Mouse (Mus musculus): Measurements from ENCODE around the gene Nup54.

Gene Nup54

GRCm38 (mm10) chr5:92435025-92435584 lies at the start of gene Nup54:
Gene Nup54, minus strand, starts transcription at chr5:92435219.
- Histone ChIP-seq H3K27me3 (ENCODE audit: control insufficient read depth, insufficient read depth, low read length, poor library complexity, severe bottlenecking) (no peaks in the 10 kb centered on the region), H3K36me3 (ENCODE audit: control insufficient read depth, insufficient read depth, low read length, poor library complexity, severe bottlenecking) (no peaks in the 10 kb centered on the region)
- peak; percentile 99 for DNase-seq (ENCODE audit: low read depth, low spot score)

- DNase-seq (ENCODE audit: low read depth, low spot score) = no peak
Measured at GRCm38 (mm10) chr5:92472863-92473262, 37.8 kb upstream of the Nup54 start.

GRCm38 (mm10) chr5:92471531-92471930 lies 36.5 kb upstream of the Nup54 start:
- Histone ChIP-seq H3K36me3 (ENCODE audit: control insufficient read depth, insufficient read depth, low read length, poor library complexity, severe bottlenecking) (no peaks in the 10 kb centered on the region), H3K27me3 (ENCODE audit: control insufficient read depth, insufficient read depth, low read length, poor library complexity, severe bottlenecking) (no peaks in the 10 kb centered on the region)
- no peak for DNase-seq (ENCODE audit: low read depth, low spot score)

More at GRCm38 (mm10) chr5:92472863-92473262, 37.8 kb upstream of the Nup54 start:
- Histone ChIP-seq H3K36me3 (ENCODE audit: control insufficient read depth, insufficient read depth, low read length, poor library complexity, severe bottlenecking) (no peaks in the 10 kb centered on the region), H3K27me3 (ENCODE audit: control insufficient read depth, insufficient read depth, low read length, poor library complexity, severe bottlenecking) (no peaks in the 10 kb centered on the region)

GRCm38 (mm10) chr5:92469201-92470130 lies 34.4 kb upstream of the Nup54 start:
- Histone ChIP-seq H3K27me3 (ENCODE audit: control insufficient read depth, insufficient read depth, low read length, poor library complexity, severe bottlenecking) (no peaks in the 10 kb centered on the region), H3K36me3 (ENCODE audit: control insufficient read depth, insufficient read depth, low read length, poor library complexity, severe bottlenecking) (no peaks in the 10 kb centered on the region; the same call in 1 of the 2 replicates)
- DNase-seq (ENCODE audit: low read depth, low spot score) = no peak

DNA sequence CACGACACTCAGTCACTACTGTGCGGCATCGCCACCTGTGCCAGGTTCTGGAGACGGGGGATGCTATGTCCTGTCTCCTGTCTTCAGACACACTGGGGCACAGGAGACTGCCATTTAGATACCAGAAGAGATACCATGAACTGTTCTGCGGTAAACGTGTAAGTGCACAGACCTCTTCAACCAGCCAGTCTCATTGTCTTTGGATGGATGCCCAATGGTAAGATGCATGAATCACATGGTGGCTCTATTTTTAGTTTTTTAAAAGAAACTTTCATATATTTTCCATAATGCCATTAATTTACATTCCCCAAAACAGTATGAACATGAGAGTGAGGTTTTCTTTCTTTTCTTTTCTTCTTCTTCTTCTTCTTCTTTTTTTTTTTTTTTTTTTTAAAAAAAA lies 33.2 kb upstream of the Nup54 start:
- Histone ChIP-seq H3K27me3 (ENCODE audit: control insufficient read depth, insufficient read depth, low read length, poor library complexity, severe bottlenecking) (no peaks in the 10 kb centered on the region), H3K36me3 (ENCODE audit: control insufficient read depth, insufficient read depth, low read length, poor library complexity, severe bottlenecking) (no peaks in the 10 kb centered on the region; the same call in 1 of the 2 replicates)
- DNase-seq (ENCODE audit: low read depth, low spot score) = no peak

GRCm38 (mm10) chr5:92467102-92467766 lies 32.2 kb upstream of the Nup54 start:
- DNase-seq (ENCODE audit: low read depth, low spot score) = no peak
- H3K27me3 ChIP-seq (ENCODE audit: control insufficient read depth, insufficient read depth, low read length, poor library complexity, severe bottlenecking) = no peaks in the 10 kb centered on the region
- no peaks in the 10 kb centered on the region; the same call in 1 of the 2 replicates for H3K36me3 ChIP-seq (ENCODE audit: control insufficient read depth, insufficient read depth, low read length, poor library complexity, severe bottlenecking)

DNA sequence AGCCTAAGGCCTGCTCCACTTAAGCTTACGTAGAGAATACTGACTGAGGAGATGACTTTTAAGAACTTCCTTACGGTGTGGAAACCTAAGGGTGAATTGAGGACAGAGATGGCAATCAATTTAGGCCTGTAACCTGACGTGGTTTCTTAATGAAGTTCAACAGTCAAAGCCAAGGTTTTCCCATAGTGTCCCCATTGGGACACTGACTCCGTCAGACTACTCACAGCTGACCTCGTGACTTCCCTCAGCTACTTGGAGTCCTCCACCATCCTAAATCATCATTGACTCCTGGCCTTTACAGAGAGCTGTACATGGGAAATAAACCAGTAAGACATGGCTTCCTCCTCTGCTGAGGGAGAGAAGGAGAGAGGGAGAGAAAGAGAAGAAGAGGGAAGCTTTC lies 30.5 kb upstream of the Nup54 start:
- Histone ChIP-seq H3K27me3 (ENCODE audit: control insufficient read depth, insufficient read depth, low read length, poor library complexity, severe bottlenecking) (no peaks in the 10 kb centered on the region), H3K36me3 (ENCODE audit: control insufficient read depth, insufficient read depth, low read length, poor library complexity, severe bottlenecking) (peaks cover 3% of the 10 kb centered on the region; the same call in 1 of the 2 replicates)
- no peak for DNase-seq (ENCODE audit: low read depth, low spot score)

DNA sequence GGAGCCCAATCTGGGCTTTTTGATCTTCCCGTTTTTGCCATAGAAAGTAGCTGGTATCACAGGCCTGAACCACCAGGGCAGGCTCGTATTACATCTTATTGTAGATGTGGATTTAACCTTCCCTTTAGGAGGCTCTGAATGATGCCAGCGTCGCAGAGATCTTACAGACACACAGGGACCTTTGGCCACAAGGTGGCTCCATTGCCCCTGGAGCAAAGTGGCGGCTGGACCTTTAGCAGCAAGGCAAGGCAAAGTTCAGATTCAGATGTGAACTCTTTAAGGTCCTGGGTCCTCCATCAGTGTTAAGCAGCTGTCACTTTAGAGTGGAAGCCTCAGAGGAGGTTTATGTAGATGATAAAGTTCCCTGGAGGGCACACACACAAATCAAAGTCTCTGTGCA lies 26.3 kb upstream of the Nup54 start:
- Histone ChIP-seq H3K27me3 (ENCODE audit: control insufficient read depth, insufficient read depth, low read length, poor library complexity, severe bottlenecking) (no peaks in the 10 kb centered on the region), H3K36me3 (ENCODE audit: control insufficient read depth, insufficient read depth, low read length, poor library complexity, severe bottlenecking) (peaks cover 15% of the 10 kb centered on the region; the same call in 1 of the 2 replicates)
- DNase-seq (ENCODE audit: low read depth, low spot score) = peak; percentile 71

DNA sequence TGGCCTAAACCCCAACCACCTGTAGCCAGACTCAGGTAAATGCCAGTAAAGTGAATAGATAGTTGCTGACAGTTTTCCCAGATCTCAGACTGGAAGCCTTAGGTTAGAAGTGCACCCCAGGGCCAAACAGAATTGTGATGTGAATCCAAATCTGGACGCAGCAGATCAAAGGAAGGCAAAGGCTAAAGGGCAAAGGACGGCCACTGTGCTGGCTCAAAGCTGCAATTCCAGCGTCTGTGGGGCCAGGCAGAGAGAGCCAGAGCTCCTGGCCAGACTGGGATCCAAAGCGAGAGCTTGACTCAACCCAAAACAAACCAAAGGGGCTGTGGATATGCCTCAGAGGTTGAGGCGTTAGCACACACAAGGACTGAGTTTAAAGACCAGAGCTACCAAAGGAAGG lies 23.7 kb upstream of the Nup54 start:
- DNase-seq (ENCODE audit: low read depth, low spot score) = no peak
- Histone ChIP-seq H3K36me3 (ENCODE audit: control insufficient read depth, insufficient read depth, low read length, poor library complexity, severe bottlenecking) (peaks cover 24% of the 10 kb centered on the region; the same call in 1 of the 2 replicates), H3K27me3 (ENCODE audit: control insufficient read depth, insufficient read depth, low read length, poor library complexity, severe bottlenecking) (no peaks in the 10 kb centered on the region)

DNA sequence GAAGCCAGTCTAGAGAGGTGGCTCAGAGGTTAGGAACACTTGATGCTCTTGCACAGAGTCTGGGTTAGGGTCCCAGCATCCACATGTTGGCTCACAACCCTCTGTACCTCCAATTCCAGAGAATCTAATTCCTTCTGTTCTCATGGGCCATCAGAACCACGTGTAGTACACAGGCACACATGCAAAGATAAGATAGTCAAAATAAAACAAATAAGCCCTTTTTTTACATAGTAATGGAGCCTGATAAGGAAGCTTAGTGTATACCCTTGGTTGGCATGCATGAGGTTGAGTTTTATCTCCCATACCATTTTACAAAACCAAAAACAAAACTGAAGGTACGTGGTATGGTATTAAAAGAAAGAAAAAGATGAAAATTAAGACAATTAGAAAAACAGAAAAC lies 22.4 kb upstream of the Nup54 start:
- H3K36me3 ChIP-seq (ENCODE audit: control insufficient read depth, insufficient read depth, low read length, poor library complexity, severe bottlenecking) = peaks cover 25% of the 10 kb centered on the region; the same call in 1 of the 2 replicates
- H3K27me3 ChIP-seq (ENCODE audit: control insufficient read depth, insufficient read depth, low read length, poor library complexity, severe bottlenecking) = no peaks in the 10 kb centered on the region

DNA sequence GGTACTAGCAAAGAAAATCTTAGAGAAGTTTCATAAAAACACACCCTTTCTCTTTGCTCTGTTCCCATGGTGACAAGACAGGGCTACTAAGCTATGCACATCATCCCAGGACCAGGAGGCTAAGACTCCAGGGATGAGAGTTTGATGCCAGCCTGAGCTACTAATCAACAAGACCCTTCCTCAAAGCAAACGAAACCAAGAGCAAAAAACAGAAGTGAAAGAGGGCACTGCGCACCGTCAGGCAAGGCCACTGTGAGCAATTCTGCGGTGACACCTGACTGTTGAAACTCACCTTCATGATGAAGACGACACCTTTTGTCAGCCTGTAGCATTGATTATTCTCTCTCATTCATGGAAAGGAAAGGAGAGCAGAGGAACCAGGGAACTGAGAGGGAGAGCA lies 17.9 kb upstream of the Nup54 start:
- Histone ChIP-seq H3K36me3 (ENCODE audit: control insufficient read depth, insufficient read depth, low read length, poor library complexity, severe bottlenecking) (peaks cover 26% of the 10 kb centered on the region), H3K27me3 (ENCODE audit: control insufficient read depth, insufficient read depth, low read length, poor library complexity, severe bottlenecking) (no peaks in the 10 kb centered on the region)
- DNase-seq (ENCODE audit: low read depth, low spot score) = peak; percentile 24

More for the DNA sequence above, 22.4 kb upstream of the Nup54 start:
- DNase-seq (ENCODE audit: low read depth, low spot score) = no peak

- no peak for DNase-seq (ENCODE audit: low read depth, low spot score)
- Histone ChIP-seq H3K36me3 (ENCODE audit: control insufficient read depth, insufficient read depth, low read length, poor library complexity, severe bottlenecking) (peaks cover 11% of the 10 kb centered on the region), H3K27me3 (ENCODE audit: control insufficient read depth, insufficient read depth, low read length, poor library complexity, severe bottlenecking) (no peaks in the 10 kb centered on the region)
Measured at GRCm38 (mm10) chr5:92446736-92447135, 11.7 kb upstream of the Nup54 start.

- Histone ChIP-seq H3K36me3 (ENCODE audit: control insufficient read depth, insufficient read depth, low read length, poor library complexity, severe bottlenecking) (peaks cover 5% of the 10 kb centered on the region), H3K27me3 (ENCODE audit: control insufficient read depth, insufficient read depth, low read length, poor library complexity, severe bottlenecking) (no peaks in the 10 kb centered on the region)
- DNase-seq (ENCODE audit: low read depth, low spot score) = no peak
Measured at GRCm38 (mm10) chr5:92445016-92445415, 10.0 kb upstream of the Nup54 start.

DNA sequence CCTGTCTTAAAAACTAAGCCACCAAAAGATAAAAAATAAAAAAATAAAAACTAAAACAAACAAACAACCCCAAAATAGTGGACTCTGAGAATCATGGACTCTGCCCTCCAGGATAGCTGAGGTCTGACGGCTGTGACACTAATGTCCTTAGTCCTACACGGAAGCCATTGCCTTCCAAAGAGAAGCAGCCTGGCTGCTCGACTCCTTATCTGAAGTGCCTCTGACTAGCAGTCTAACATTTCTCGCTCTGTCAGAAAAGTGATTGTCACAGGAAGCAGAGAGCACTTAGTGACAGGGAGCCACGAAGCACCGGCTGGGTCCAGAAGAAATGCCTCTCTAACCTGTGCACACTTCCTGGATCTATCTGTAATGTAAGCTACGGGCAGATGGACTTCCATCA lies 7.9 kb upstream of the Nup54 start:
- no peaks in the 10 kb centered on the region for H3K27me3 ChIP-seq (ENCODE audit: control insufficient read depth, insufficient read depth, low read length, poor library complexity, severe bottlenecking)
- H3K36me3 ChIP-seq (ENCODE audit: control insufficient read depth, insufficient read depth, low read length, poor library complexity, severe bottlenecking) = peaks cover 3% of the 10 kb centered on the region
- DNase-seq (ENCODE audit: low read depth, low spot score) = no peak

DNA sequence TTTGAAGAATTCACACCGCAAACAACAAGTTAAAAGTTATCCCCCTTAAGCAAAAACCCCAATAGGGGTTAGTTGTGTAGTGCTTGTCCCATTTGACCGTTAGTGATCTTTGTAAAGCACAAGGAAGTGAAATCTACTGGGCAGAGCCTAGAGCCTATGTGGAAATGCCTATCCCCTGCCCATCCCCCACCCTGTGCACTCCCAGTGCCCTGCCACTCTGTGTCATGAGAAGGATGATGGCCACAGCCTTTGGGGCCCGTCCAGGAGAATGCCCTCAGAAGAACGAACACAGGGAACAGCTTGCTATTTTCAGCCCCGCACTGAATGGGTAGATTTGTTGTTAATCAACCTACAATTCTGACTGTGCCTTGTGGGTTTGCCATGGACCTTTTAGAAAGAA lies 6.5 kb upstream of the Nup54 start:
- H3K36me3 ChIP-seq (ENCODE audit: control insufficient read depth, insufficient read depth, low read length, poor library complexity, severe bottlenecking) = peaks cover 3% of the 10 kb centered on the region; the same call in 1 of the 2 replicates
- H3K27me3 ChIP-seq (ENCODE audit: control insufficient read depth, insufficient read depth, low read length, poor library complexity, severe bottlenecking) = no peaks in the 10 kb centered on the region
- DNase-seq (ENCODE audit: low read depth, low spot score) = no peak

Data from splenic B cell, adult 2 months (primary cell).